Mouse (Mus musculus) liver, adult 2 months (tissue): ENCODE results near the gene Olfr1195. TPM values are rescaled to one million over a fixed set of nuclear protein-coding genes. Genes with fewer than 3 reads are reported as not detected.
"Not testable (repeated sequence)": the region's sequence is repeated elsewhere in the genome, so short reads cannot be mapped to it uniquely, and the experiment has no call there.

ENCODE experiments used
- DNase-seq: peaks from one replicate; pipeline ENCODE4 v3.0.0-alpha.2; 2011; ENCODE audit warnings: low read depth, low spot score; ENCODE audit errors: extremely low read depth
- H3K27ac ChIP-seq: fragments of 200-500 bp; replicated peaks from 2 replicates; pipeline ENCODE4 v1.5.1; 2012; ENCODE audit warnings: low read depth, mild to moderate bottlenecking, control low read depth, inconsistent platforms, low read length; ENCODE audit not compliant: insufficient read depth
- H3K27me3 ChIP-seq: fragments of 200-500 bp; 2 replicates; pipeline ENCODE4 v1.6.1; 2012; ENCODE audit warnings: mild to moderate bottlenecking, moderate library complexity, low read length, inconsistent platforms; ENCODE audit not compliant: control insufficient read depth, insufficient read depth
- H3K36me3 ChIP-seq: fragments of 200-500 bp; 2 replicates; pipeline ENCODE4 v1.6.1; 2012; ENCODE audit warnings: low read length, inconsistent platforms; ENCODE audit not compliant: control insufficient read depth, insufficient read depth
- H3K4me1 ChIP-seq: fragments of 200-500 bp; 2 replicates; pipeline ENCODE4 v1.6.1; 2011; ENCODE audit warnings: low read length; ENCODE audit not compliant: control insufficient read depth, insufficient read depth
- H3K4me3 ChIP-seq: fragments of 200-500 bp; 2 replicates; pipeline ENCODE4 v1.5.1; 2011; ENCODE audit warnings: low read depth, mild to moderate bottlenecking, control low read depth, low read length, moderate library complexity; ENCODE audit not compliant: insufficient read depth
- H3K79me2 ChIP-seq: fragments of 200-500 bp; 2 replicates; pipeline ENCODE4 v1.6.1; 2012; ENCODE audit warnings: inconsistent platforms, mild to moderate bottlenecking, low read length, moderate library complexity; ENCODE audit not compliant: control insufficient read depth, insufficient read depth
- H3K9ac ChIP-seq: fragments of 200-500 bp; 2 replicates; pipeline ENCODE4 v1.6.1; 2012; ENCODE audit warnings: low read depth, mild to moderate bottlenecking, control low read depth, inconsistent platforms, low read length
- CTCF ChIP-seq: fragments of 200-500 bp; IDR thresholded peaks from 2 replicates; pipeline ENCODE4 v1.5.1; 2011; ENCODE audit warnings: low read depth, low read length, control low read depth
- POLR2A ChIP-seq: fragments of 200-500 bp; IDR thresholded peaks from 2 replicates; pipeline ENCODE4 v1.6.1; 2011; ENCODE audit warnings: low read length, control low read depth; ENCODE audit not compliant: insufficient read depth; ENCODE audit errors: extremely low read depth
- WGBS: fragments of 180-500 bp; shearing (Covaris S2); methylation state at CpG from one replicate; pipeline ENCODE4 v1.1.7; 2018; 5-methylcytosine and 5-hydroxymethylcytosine counted together
- polyA plus RNA-seq: library from polyadenylated mRNA; depleted of rRNA; stranded (reverse); fragments of >200 nt; gene quantifications from 2 replicates; pipeline ENCODE4 v1.2.3, GENCODE M21; 2012; rRNA removed
- total RNA-seq: library from RNA; depleted of rRNA; stranded (reverse); fragments of >200 nt; gene quantifications from 2 replicates; pipeline ENCODE4 v1.2.3, GENCODE M21; 2014; rRNA removed

Gene Olfr1195
- total RNA-seq (not detected in 2 replicates), polyA plus RNA-seq (not detected in 2 replicates)

- no peaks in the 10 kb centered on the region for H3K36me3 ChIP-seq
- no peaks in the 10 kb centered on the region for H3K27me3 ChIP-seq
- no peak within 1 kb of the TSS for H3K27ac ChIP-seq
- H3K9ac ChIP-seq = no peak within 1 kb of the TSS
- no peak within 1 kb of the TSS for H3K4me3 ChIP-seq
- DNase-seq = no peak
- TF ChIP-seq POLR2A (no peak), CTCF (no peak)
- no peaks in the 10 kb centered on the region for H3K79me2 ChIP-seq
- H3K4me1 ChIP-seq = no peaks in the 10 kb centered on the region
These were observed at the start of gene Olfr1195 for GRCm38 (mm10) chr2:88689087-88689486. TSS of gene Olfr1195 (minus strand) at chr2:88689187.

GRCm38 (mm10) chr2:88732266-88732665, 43.3 kb upstream of the Olfr1195 start, which contains the start of gene Olfr1197:
TSS of gene Olfr1197 (minus strand) at chr2:88732366.
- Histone ChIP-seq H3K9ac (no peak within 1 kb of the TSS), H3K27me3 (no peaks in the 10 kb centered on the region), H3K4me3 (no peak within 1 kb of the TSS), H3K79me2 (no peaks in the 10 kb centered on the region), H3K27ac (no peak within 1 kb of the TSS), H3K4me1 (no peaks in the 10 kb centered on the region), H3K36me3 (no peaks in the 10 kb centered on the region)
- DNase-seq = no peak
- 71% methylated on average over 1 of the region's 1 CpGs for WGBS
- TF ChIP-seq CTCF (no peak), POLR2A (no peak)

GRCm38 (mm10) chr2:88704497-88704896, 15.5 kb upstream of the Olfr1195 start, which contains the start of gene Olfr1196:
TSS of gene Olfr1196 (minus strand) at chr2:88704597.
- TF ChIP-seq CTCF (no peak), POLR2A (no peak)
- DNase-seq = no peak
- WGBS = 72% methylated on average over 2 of the region's 2 CpGs
- no peak within 1 kb of the TSS for H3K9ac ChIP-seq
- H3K27me3 ChIP-seq = no peaks in the 10 kb centered on the region
- H3K79me2 ChIP-seq = no peaks in the 10 kb centered on the region
- no peak within 1 kb of the TSS for H3K4me3 ChIP-seq
- H3K36me3 ChIP-seq = no peaks in the 10 kb centered on the region
- H3K27ac ChIP-seq = no peak within 1 kb of the TSS
- no peaks in the 10 kb centered on the region for H3K4me1 ChIP-seq

GRCm38 (mm10) chr2:88675328-88675727, 13.7 kb downstream of the Olfr1195 start, which contains the start of gene Olfr1193:
TSS of gene Olfr1193 (plus strand) at chr2:88675628.
- H3K79me2 ChIP-seq, H3K27ac ChIP-seq, H3K4me3 ChIP-seq, H3K9ac ChIP-seq, H3K4me1 ChIP-seq, H3K27me3 ChIP-seq, DNase-seq, H3K36me3 ChIP-seq: not testable (repeated sequence)

GRCm38 (mm10) chr2:88648209-88648608, 40.8 kb downstream of the Olfr1195 start, which contains the start of gene Olfr1192-ps1:
TSS of gene Olfr1192-ps1 (plus strand) at chr2:88648509.
- no peak for DNase-seq
- H3K4me3 ChIP-seq = no peak within 1 kb of the TSS
- TF ChIP-seq CTCF (no peak), POLR2A (no peak)
- no peak within 1 kb of the TSS for H3K27ac ChIP-seq
- no peaks in the 10 kb centered on the region for H3K36me3 ChIP-seq
- no peaks in the 10 kb centered on the region for H3K4me1 ChIP-seq
- no peaks in the 10 kb centered on the region; the same call in 1 of the 2 replicates for H3K27me3 ChIP-seq
- 33% methylated on average over 1 of the region's 1 CpGs for WGBS
- H3K79me2 ChIP-seq = no peaks in the 10 kb centered on the region
- H3K9ac ChIP-seq = no peak within 1 kb of the TSS

GRCm38 (mm10) chr2:88640242-88640641, 48.7 kb downstream of the Olfr1195 start, which contains the start of gene Olfr1191-ps1:
TSS of gene Olfr1191-ps1 (plus strand) at chr2:88640542.
- not testable (repeated sequence) for H3K79me2 ChIP-seq, H3K4me3 ChIP-seq, H3K4me1 ChIP-seq, H3K36me3 ChIP-seq, H3K27ac ChIP-seq, H3K9ac ChIP-seq, DNase-seq, H3K27me3 ChIP-seq
- whole genome bisulfite sequencing = 90% methylated on average over 1 of the region's 1 CpGs

Other genes with a start within 250 kb of the Olfr1195 start
- not detected in 2 replicates for gene Gm13757, start 240.1 kb downstream of the Olfr1195 start, total RNA-seq
- gene Gm13757, start 240.1 kb downstream of the Olfr1195 start, polyA plus RNA-seq = not detected in 2 replicates
- gene Olfr1183, start 234.3 kb downstream of the Olfr1195 start, total RNA-seq = not detected in 2 replicates
- gene Olfr1183, start 234.3 kb downstream of the Olfr1195 start, polyA plus RNA-seq = not detected in 2 replicates
- not detected in 2 replicates for gene Olfr1184, start 205.6 kb downstream of the Olfr1195 start, total RNA-seq
- gene Olfr1184, start 205.6 kb downstream of the Olfr1195 start, polyA plus RNA-seq = not detected in 2 replicates
- not detected in 2 replicates for gene Olfr1185-ps1, start 195.9 kb downstream of the Olfr1195 start, total RNA-seq
- not detected in 2 replicates for gene Olfr1185-ps1, start 195.9 kb downstream of the Olfr1195 start, polyA plus RNA-seq
- not detected in 2 replicates for gene Olfr1186, start 170.6 kb downstream of the Olfr1195 start, total RNA-seq
- not detected in 2 replicates for gene Olfr1186, start 170.6 kb downstream of the Olfr1195 start, polyA plus RNA-seq
- not detected in 2 replicates for gene Olfr1188, start 132.3 kb downstream of the Olfr1195 start, total RNA-seq
- gene Olfr1188, start 132.3 kb downstream of the Olfr1195 start, polyA plus RNA-seq = not detected in 2 replicates
- gene Olfr1189, start 102.7 kb downstream of the Olfr1195 start, total RNA-seq = not detected in 2 replicates
- not detected in 2 replicates for gene Olfr1189, start 102.7 kb downstream of the Olfr1195 start, polyA plus RNA-seq
- gene Olfr1191-ps1, start 48.6 kb downstream of the Olfr1195 start, total RNA-seq = not detected in 2 replicates
- gene Olfr1191-ps1, start 48.6 kb downstream of the Olfr1195 start, polyA plus RNA-seq = not detected in 2 replicates
- gene Olfr1192-ps1, start 40.7 kb downstream of the Olfr1195 start, total RNA-seq = not detected in 2 replicates
- not detected in 2 replicates for gene Olfr1192-ps1, start 40.7 kb downstream of the Olfr1195 start, polyA plus RNA-seq
- not detected in 2 replicates for gene Olfr1193, start 13.6 kb downstream of the Olfr1195 start, total RNA-seq
- not detected in 2 replicates for gene Olfr1193, start 13.6 kb downstream of the Olfr1195 start, polyA plus RNA-seq
- not detected in 2 replicates for gene Olfr1196, start 15.4 kb upstream of the Olfr1195 start, total RNA-seq
- not detected in 2 replicates for gene Olfr1196, start 15.4 kb upstream of the Olfr1195 start, polyA plus RNA-seq
- gene Olfr1197, start 43.2 kb upstream of the Olfr1195 start, total RNA-seq = not detected in 2 replicates
- gene Olfr1197, start 43.2 kb upstream of the Olfr1195 start, polyA plus RNA-seq = not detected in 2 replicates
- gene Olfr1198, start 62.2 kb upstream of the Olfr1195 start, total RNA-seq = not detected in 2 replicates
- gene Olfr1198, start 62.2 kb upstream of the Olfr1195 start, polyA plus RNA-seq = not detected in 2 replicates
- gene Olfr1199, start 71.3 kb upstream of the Olfr1195 start, total RNA-seq = not detected in 2 replicates
- not detected in 2 replicates for gene Olfr1199, start 71.3 kb upstream of the Olfr1195 start, polyA plus RNA-seq
- not detected in 2 replicates for gene Olfr1200, start 81.3 kb upstream of the Olfr1195 start, total RNA-seq
- gene Olfr1200, start 81.3 kb upstream of the Olfr1195 start, polyA plus RNA-seq = not detected in 2 replicates
- not detected in 2 replicates for gene Olfr1201, start 103.8 kb upstream of the Olfr1195 start, total RNA-seq
- not detected in 2 replicates for gene Olfr1201, start 103.8 kb upstream of the Olfr1195 start, polyA plus RNA-seq
- not detected in 2 replicates for gene Olfr1202, start 125.3 kb upstream of the Olfr1195 start, total RNA-seq
- not detected in 2 replicates for gene Olfr1202, start 125.3 kb upstream of the Olfr1195 start, polyA plus RNA-seq
- gene Olfr1205, start 140.6 kb upstream of the Olfr1195 start, total RNA-seq = not detected in 2 replicates
- not detected in 2 replicates for gene Olfr1205, start 140.6 kb upstream of the Olfr1195 start, polyA plus RNA-seq
- gene Olfr1204, start 160.1 kb upstream of the Olfr1195 start, total RNA-seq = not detected in 2 replicates
- gene Olfr1204, start 160.1 kb upstream of the Olfr1195 start, polyA plus RNA-seq = not detected in 2 replicates
- not detected in 2 replicates for gene Olfr1206, start 174.0 kb upstream of the Olfr1195 start, total RNA-seq
- not detected in 2 replicates for gene Olfr1206, start 174.0 kb upstream of the Olfr1195 start, polyA plus RNA-seq
- gene Olfr1208, start 213.1 kb upstream of the Olfr1195 start, total RNA-seq = not detected in 2 replicates
- gene Olfr1208, start 213.1 kb upstream of the Olfr1195 start, polyA plus RNA-seq = not detected in 2 replicates
- not detected in 2 replicates for gene Olfr1209, start 226.0 kb upstream of the Olfr1195 start, total RNA-seq
- gene Olfr1209, start 226.0 kb upstream of the Olfr1195 start, polyA plus RNA-seq = not detected in 2 replicates
- not detected in 2 replicates for gene Olfr1211, start 248.9 kb upstream of the Olfr1195 start, total RNA-seq
- not detected in 2 replicates for gene Olfr1211, start 248.9 kb upstream of the Olfr1195 start, polyA plus RNA-seq